Mouse (Mus musculus) midbrain, embryonic 14.5 days (tissue): ENCODE measurements around the gene Trpv1. TPM values are rescaled to one million over a fixed set of nuclear protein-coding genes. Genes with fewer than 3 reads are reported as not detected.

Experiments
- ATAC-seq: fragments of 200-750 bp; cut with Nextera tagmentation; 2 replicates; pipeline ENCODE4 v1.8.0; 2017; ENCODE audit warnings: moderate number of reproducible peaks, moderate library complexity; ENCODE audit not compliant: low FRiP score, low TSS enrichment
- DNase-seq: peaks from one replicate; pipeline ENCODE4 v3.0.0-alpha.2; 2015
- H3K27ac ChIP-seq: fragments of 300-500 bp; sonication (generic); replicated peaks from 2 replicates; pipeline ENCODE4 v1.5.1; 2014; ENCODE audit warnings: mild to moderate bottlenecking, low read depth, low read length, moderate library complexity
- H3K27me3 ChIP-seq: fragments of 300-500 bp; sonication (generic); 2 replicates; pipeline ENCODE4 v1.6.1; 2014; ENCODE audit warnings: low read length, control low read depth, mixed read lengths; ENCODE audit not compliant: control insufficient read depth, insufficient read depth
- H3K36me3 ChIP-seq: fragments of 300-500 bp; sonication (generic); 2 replicates; pipeline ENCODE4 v1.6.1; 2014; ENCODE audit warnings: low read length, control low read depth; ENCODE audit not compliant: control insufficient read depth, insufficient read depth
- H3K4me1 ChIP-seq: fragments of 300-500 bp; sonication (generic); 2 replicates; pipeline ENCODE4 v1.6.1; 2014; ENCODE audit warnings: mild to moderate bottlenecking, antibody characterized with exemption, low read length, control low read depth; ENCODE audit not compliant: control insufficient read depth, insufficient read depth
- H3K4me2 ChIP-seq: fragments of 300-500 bp; sonication (generic); 2 replicates; pipeline ENCODE4 v1.6.1; 2014; ENCODE audit warnings: mild to moderate bottlenecking, low read length, moderate library complexity
- H3K4me3 ChIP-seq: fragments of 300-500 bp; sonication (generic); replicated peaks from 2 replicates; pipeline ENCODE4 v1.5.1; 2014; ENCODE audit warnings: low read depth, low read length
- H3K9ac ChIP-seq: fragments of 300-500 bp; sonication (generic); replicated peaks from 2 replicates; pipeline ENCODE4 v1.6.1; 2014; ENCODE audit warnings: mild to moderate bottlenecking, low read length, moderate library complexity
- H3K9me3 ChIP-seq: fragments of 300-500 bp; sonication (generic); 2 replicates; pipeline ENCODE4 v1.6.1; 2016; ENCODE audit warnings: low read length, control low read depth, mixed read lengths; ENCODE audit not compliant: control insufficient read depth
- WGBS: fragments of 180-500 bp; shearing (Covaris S2); extraction: QIAGEN DNeasy Blood & Tissue Kit; methylation state at CpG from one replicate; pipeline ENCODE4 v1.1.7; 2014; 5-methylcytosine and 5-hydroxymethylcytosine counted together
- polyA plus RNA-seq: library from polyadenylated mRNA; unstranded; fragments of >200 nt; fragmentation: Nextera tagmentation; extraction: Ambion mirVana; gene quantifications from 2 replicates; pipeline ENCODE4 v1.2.1, GENCODE M21; 2014

Trpv1 gene
- polyA plus RNA-seq, 1 experiment from 2014 or later: not detected

- H3K27ac ChIP-seq: no peak overlapping the region
- H3K9ac ChIP-seq: no peak overlapping the region
- peaks cover 2% of the 10 kb centered on the region; the same call in 1 of the 2 replicates for H3K4me1 ChIP-seq
- no peak overlapping the region for H3K4me2 ChIP-seq
- no peaks in the 10 kb centered on the region for H3K27me3 ChIP-seq
- no peaks in the 10 kb centered on the region for H3K36me3 ChIP-seq
- no peaks in the 10 kb centered on the region for H3K9me3 ChIP-seq
- 80% methylated on average over 9 of the region's 9 CpGs for WGBS
- no peak for ATAC-seq
- DNase-seq: no peak
- no peak overlapping the region for H3K4me3 ChIP-seq
Measured at GRCm38 (mm10) chr11:73283369-73283768, 49.3 kb downstream of the Trpv1 start.

GRCm38 (mm10) chr11:73283926-73284325 is 49.8 kb downstream of the Trpv1 start:
- Histone ChIP-seq H3K36me3 (no peaks in the 10 kb centered on the region), H3K4me1 (peaks cover 2% of the 10 kb centered on the region; the same call in 1 of the 2 replicates), H3K27ac (no peak overlapping the region), H3K4me3 (no peak overlapping the region), H3K4me2 (no peak overlapping the region), H3K9me3 (no peaks in the 10 kb centered on the region), H3K9ac (no peak overlapping the region), H3K27me3 (no peaks in the 10 kb centered on the region)
- DNase-seq (no peak), ATAC-seq (no peak)
- 40% methylated on average over 1 of the region's 1 CpGs for WGBS

GRCm38 (mm10) chr11:73284351-73284750 is 50.3 kb downstream of the Trpv1 start:
- no peak overlapping the region for H3K9ac ChIP-seq
- H3K4me3 ChIP-seq: no peak overlapping the region
- no peak overlapping the region for H3K4me2 ChIP-seq
- no peaks in the 10 kb centered on the region for H3K36me3 ChIP-seq
- peaks cover 2% of the 10 kb centered on the region; the same call in 1 of the 2 replicates for H3K4me1 ChIP-seq
- no peaks in the 10 kb centered on the region for H3K27me3 ChIP-seq
- H3K9me3 ChIP-seq: no peaks in the 10 kb centered on the region
- ATAC-seq (no peak), DNase-seq (no peak)
- H3K27ac ChIP-seq: no peak overlapping the region

GRCm38 (mm10) chr11:73289621-73290020 is 55.5 kb downstream of the Trpv1 start:
- no peaks in the 10 kb centered on the region for H3K36me3 ChIP-seq
- no peak overlapping the region for H3K4me2 ChIP-seq
- H3K9ac ChIP-seq: no peak overlapping the region
- H3K4me1 ChIP-seq: no peaks in the 10 kb centered on the region
- H3K4me3 ChIP-seq: no peak overlapping the region
- no peak for ATAC-seq
- no peak for DNase-seq
- no peak overlapping the region for H3K27ac ChIP-seq
- H3K9me3 ChIP-seq: no peaks in the 10 kb centered on the region
- WGBS: 86% methylated on average over 1 of the region's 1 CpGs
- no peaks in the 10 kb centered on the region for H3K27me3 ChIP-seq

GRCm38 (mm10) chr11:73303123-73303522 is 69.0 kb downstream of the Trpv1 start:
- Histone ChIP-seq H3K4me3 (no peak overlapping the region), H3K36me3 (no peaks in the 10 kb centered on the region), H3K27me3 (no peaks in the 10 kb centered on the region), H3K4me1 (no peaks in the 10 kb centered on the region), H3K27ac (no peak overlapping the region), H3K4me2 (no peak overlapping the region), H3K9me3 (no peaks in the 10 kb centered on the region), H3K9ac (no peak overlapping the region)
- peak; percentile 2 for DNase-seq
- no peak for ATAC-seq
- WGBS: 6% methylated on average over 2 of the region's 2 CpGs

Other genes with a start within 250 kb of the Trpv1 start
- 0.36 and 0.41 TPM in 2 replicates for gene P2rx1, start 235.2 kb upstream of the Trpv1 start, polyA plus RNA-seq
- 11.0 and 16.6 TPM in 2 replicates for gene Camkk1, start 215.3 kb upstream of the Trpv1 start, polyA plus RNA-seq
- gene Ncbp3, start 186.5 kb upstream of the Trpv1 start, polyA plus RNA-seq: 8.3 and 10.2 TPM in 2 replicates
- 0.23 and 0.24 TPM in 2 replicates for gene Itgae, start 143.7 kb upstream of the Trpv1 start, polyA plus RNA-seq
- gene Haspin, start 96.0 kb upstream of the Trpv1 start, polyA plus RNA-seq: 2.1 and 2.7 TPM in 2 replicates
- gene P2rx5, start 73.9 kb upstream of the Trpv1 start, polyA plus RNA-seq: 0.12 TPM in 1 of 2 replicates, not detected in the other
- 144 and 151 TPM in 2 replicates for gene Emc6, start 57.3 kb upstream of the Trpv1 start, polyA plus RNA-seq
- 149 and 165 TPM in 2 replicates for gene Tax1bp3, start 57.2 kb upstream of the Trpv1 start, polyA plus RNA-seq
- gene Ctns, start 35.2 kb upstream of the Trpv1 start, polyA plus RNA-seq: 18.1 and 23.0 TPM in 2 replicates
- gene Shpk, start 34.8 kb upstream of the Trpv1 start, polyA plus RNA-seq: 1.1 and 1.6 TPM in 2 replicates
- gene Trpv3, start 33.1 kb downstream of the Trpv1 start, polyA plus RNA-seq: 0.12 and 0.19 TPM in 2 replicates
- 0.55 and 0.84 TPM in 2 replicates for gene Aspa, start 95.3 kb downstream of the Trpv1 start, polyA plus RNA-seq
- gene Gm49340, start 95.4 kb downstream of the Trpv1 start, polyA plus RNA-seq: not detected in 2 replicates
- not detected in 2 replicates for gene Spata22, start 95.4 kb downstream of the Trpv1 start, polyA plus RNA-seq
- not detected in 2 replicates for gene Olfr20, start 116.5 kb downstream of the Trpv1 start, polyA plus RNA-seq
- not detected in 2 replicates for gene Olfr376, start 137.0 kb downstream of the Trpv1 start, polyA plus RNA-seq
- gene Olfr1, start 165.3 kb downstream of the Trpv1 start, polyA plus RNA-seq: not detected in 2 replicates
- not detected in 2 replicates for gene Olfr378, start 194.2 kb downstream of the Trpv1 start, polyA plus RNA-seq
- not detected in 2 replicates for gene Olfr380, start 223.2 kb downstream of the Trpv1 start, polyA plus RNA-seq